Mouse (Mus musculus) liver, adult 2 months (tissue): ENCODE measurements around the gene Cabp4. TPM values are rescaled to one million over a fixed set of nuclear protein-coding genes. Genes with fewer than 3 reads are reported as not detected.

Experiments
- DNase-seq: peaks from one replicate; pipeline ENCODE4 v3.0.0-alpha.2; 2011; ENCODE audit warnings: low read depth, low spot score; ENCODE audit errors: extremely low read depth
- H3K27ac ChIP-seq: fragments of 200-500 bp; replicated peaks from 2 replicates; pipeline ENCODE4 v1.5.1; 2012; ENCODE audit warnings: low read depth, mild to moderate bottlenecking, control low read depth, inconsistent platforms, low read length; ENCODE audit not compliant: insufficient read depth
- H3K27me3 ChIP-seq: fragments of 200-500 bp; 2 replicates; pipeline ENCODE4 v1.6.1; 2012; ENCODE audit warnings: mild to moderate bottlenecking, moderate library complexity, low read length, inconsistent platforms; ENCODE audit not compliant: control insufficient read depth, insufficient read depth
- H3K36me3 ChIP-seq: fragments of 200-500 bp; 2 replicates; pipeline ENCODE4 v1.6.1; 2012; ENCODE audit warnings: low read length, inconsistent platforms; ENCODE audit not compliant: control insufficient read depth, insufficient read depth
- H3K4me1 ChIP-seq: fragments of 200-500 bp; 2 replicates; pipeline ENCODE4 v1.6.1; 2011; ENCODE audit warnings: low read length; ENCODE audit not compliant: control insufficient read depth, insufficient read depth
- H3K4me3 ChIP-seq: fragments of 200-500 bp; 2 replicates; pipeline ENCODE4 v1.5.1; 2011; ENCODE audit warnings: low read depth, mild to moderate bottlenecking, control low read depth, low read length, moderate library complexity; ENCODE audit not compliant: insufficient read depth
- H3K79me2 ChIP-seq: fragments of 200-500 bp; 2 replicates; pipeline ENCODE4 v1.6.1; 2012; ENCODE audit warnings: inconsistent platforms, mild to moderate bottlenecking, low read length, moderate library complexity; ENCODE audit not compliant: control insufficient read depth, insufficient read depth
- H3K9ac ChIP-seq: fragments of 200-500 bp; 2 replicates; pipeline ENCODE4 v1.6.1; 2012; ENCODE audit warnings: low read depth, mild to moderate bottlenecking, control low read depth, inconsistent platforms, low read length
- CTCF ChIP-seq: fragments of 200-500 bp; IDR thresholded peaks from 2 replicates; pipeline ENCODE4 v1.5.1; 2011; ENCODE audit warnings: low read depth, low read length, control low read depth
- POLR2A ChIP-seq: fragments of 200-500 bp; IDR thresholded peaks from 2 replicates; pipeline ENCODE4 v1.6.1; 2011; ENCODE audit warnings: low read length, control low read depth; ENCODE audit not compliant: insufficient read depth; ENCODE audit errors: extremely low read depth
- WGBS: fragments of 180-500 bp; shearing (Covaris S2); methylation state at CpG from one replicate; pipeline ENCODE4 v1.1.7; 2018; 5-methylcytosine and 5-hydroxymethylcytosine counted together
- polyA plus RNA-seq: library from polyadenylated mRNA; depleted of rRNA; stranded (reverse); fragments of >200 nt; gene quantifications from 2 replicates; pipeline ENCODE4 v1.2.3, GENCODE M21; 2012
- total RNA-seq: library from RNA; depleted of rRNA; stranded (reverse); fragments of >200 nt; gene quantifications from 2 replicates; pipeline ENCODE4 v1.2.3, GENCODE M21; 2014

Gene Cabp4
- total and polyA plus RNA-seq, 2 experiments, result 0.37 TPM; not detected in 1

DNA sequence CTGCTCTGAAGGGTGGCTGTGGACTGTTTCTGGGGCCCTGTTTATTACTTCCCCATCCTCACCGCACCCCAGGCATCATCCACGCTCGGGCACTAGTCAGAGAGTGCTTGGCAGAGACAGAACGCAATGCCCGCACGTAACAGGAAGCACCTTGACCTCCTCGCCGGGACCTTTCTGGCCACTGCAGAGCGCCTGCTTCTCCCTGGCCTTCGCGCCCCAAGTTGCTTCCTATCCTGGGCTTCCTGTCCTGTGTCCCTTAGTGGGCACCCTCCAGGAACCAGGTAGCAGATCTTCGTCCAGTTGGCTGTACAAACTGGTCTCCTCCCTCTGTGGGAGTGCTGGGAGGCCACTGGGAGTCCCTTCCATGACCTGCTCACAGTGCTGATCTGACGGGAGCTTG, 45.4 kb downstream of the Cabp4 start:
- Histone ChIP-seq H3K36me3 (no peaks in the 10 kb centered on the region), H3K79me2 (no peaks in the 10 kb centered on the region), H3K9ac (0 out of 2 replicates have a peak overlapping the region, but pooled peaks have one; percentile 18), H3K27me3 (no peaks in the 10 kb centered on the region), H3K4me3 (peak overlapping the region; percentile 3; the same call in 1 of the 2 replicates), H3K4me1 (peaks cover 26% of the 10 kb centered on the region), H3K27ac (peak overlapping the region; percentile 29; the same call in 1 of the 2 replicates)
- 21% methylated on average over 13 of the region's 13 CpGs for WGBS
- peak; percentile 55 for DNase-seq
- TF ChIP-seq CTCF (no peak), POLR2A (no peak)

GRCm38 (mm10) chr19:4097441-4097825, 46.4 kb downstream of the Cabp4 start:
- DNase-seq, result peak; percentile 90
- 1% methylated on average over 21 of the region's 21 CpGs for WGBS
- no peak for TF ChIP-seq POLR2A
- TF ChIP-seq CTCF, result no peak
- no peaks in the 10 kb centered on the region for H3K36me3 ChIP-seq
- H3K4me3 ChIP-seq, result peak overlapping the region; percentile 78
- peak overlapping the region; percentile 83 for H3K9ac ChIP-seq
- peaks cover 26% of the 10 kb centered on the region for H3K4me1 ChIP-seq
- H3K27ac ChIP-seq, result peak overlapping the region; percentile 88
- no peaks in the 10 kb centered on the region for H3K27me3 ChIP-seq
- H3K79me2 ChIP-seq, result no peaks in the 10 kb centered on the region

DNA sequence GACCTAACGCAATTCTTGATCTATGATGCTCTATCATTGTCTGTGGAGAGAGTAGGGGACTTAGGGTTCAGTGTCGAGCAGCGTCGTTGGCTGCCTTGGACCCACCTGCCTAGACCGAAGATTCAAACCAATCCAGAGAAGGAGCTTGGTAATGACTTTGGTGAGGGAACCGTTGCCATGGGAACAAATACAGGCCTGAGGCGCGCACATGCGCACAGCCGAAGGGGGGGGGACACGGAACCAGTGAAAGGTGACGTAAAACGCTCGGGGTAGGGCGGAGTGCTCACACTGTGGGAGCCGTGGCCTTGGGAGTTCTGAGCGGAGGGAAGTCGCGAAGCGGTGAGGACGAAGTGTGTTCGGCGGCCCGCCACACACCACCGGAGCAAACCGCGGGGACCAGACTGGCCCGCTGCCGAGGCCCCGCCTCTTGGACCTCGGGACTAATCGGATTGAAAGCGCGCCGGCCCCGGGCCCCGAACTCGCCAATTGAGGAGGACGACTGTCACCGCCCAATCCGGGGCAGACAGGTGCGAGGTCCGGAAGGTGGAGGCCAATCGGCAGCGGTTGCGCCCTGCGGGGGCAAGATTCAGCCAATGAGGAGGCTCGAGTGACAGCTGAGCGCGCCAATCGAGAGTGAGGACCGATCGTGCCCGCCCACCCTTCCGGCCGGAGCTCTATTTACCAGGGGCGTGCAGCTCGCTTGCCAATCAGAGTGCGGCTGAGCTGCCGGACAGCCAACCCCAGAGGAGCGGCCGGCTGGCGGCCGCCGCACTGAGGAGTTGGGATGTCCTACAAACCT, 47.0 kb downstream of the Cabp4 start, which contains the start of gene Cdk2ap2:
Gene Cdk2ap2, plus strand, starts transcription at position 541 of the 799 bp plus-strand sequence.
- WGBS, result under 1% methylated on average over 65 of the region's 65 CpGs
- H3K36me3 ChIP-seq, result no peaks in the 10 kb centered on the region
- H3K27me3 ChIP-seq, result no peaks in the 10 kb centered on the region
- H3K4me3 ChIP-seq, result peak within 1 kb of the TSS; percentile 88
- DNase-seq, result peak; percentile 93
- H3K27ac ChIP-seq, result peak within 1 kb of the TSS; percentile 96
- peak within 1 kb of the TSS; percentile 87 for H3K9ac ChIP-seq
- TF ChIP-seq CTCF (no peak), POLR2A (peak; percentile 86)
- no peaks in the 10 kb centered on the region for H3K79me2 ChIP-seq
- peaks cover 26% of the 10 kb centered on the region for H3K4me1 ChIP-seq

- H3K4me1 ChIP-seq, result peaks cover 26% of the 10 kb centered on the region
- 89% methylated on average over 3 of the region's 3 CpGs for WGBS
Observed at GRCm38 (mm10) chr19:4095802-4096201, 48.0 kb downstream of the Cabp4 start.

GRCm38 (mm10) chr19:4094774-4095303, 49.0 kb downstream of the Cabp4 start:
- H3K9ac ChIP-seq, result no peak overlapping the region
- DNase-seq, result no peak

More at GRCm38 (mm10) chr19:4095802-4096201, 48.0 kb downstream of the Cabp4 start:
- no peaks in the 10 kb centered on the region for H3K79me2 ChIP-seq
- H3K27me3 ChIP-seq, result no peaks in the 10 kb centered on the region
- H3K9ac ChIP-seq, result no peak overlapping the region
- no peak overlapping the region for H3K27ac ChIP-seq
- no peak for DNase-seq
- H3K36me3 ChIP-seq, result no peaks in the 10 kb centered on the region
- H3K4me3 ChIP-seq, result no peak overlapping the region
- no peak for TF ChIP-seq POLR2A
- no peak for TF ChIP-seq CTCF

GRCm38 (mm10) chr19:4094348-4094747, 49.5 kb downstream of the Cabp4 start:
- H3K4me1 ChIP-seq, result peaks cover 19% of the 10 kb centered on the region
- no peaks in the 10 kb centered on the region for H3K36me3 ChIP-seq
- WGBS, result 92% methylated on average over 3 of the region's 3 CpGs
- no peak overlapping the region for H3K4me3 ChIP-seq
- H3K27ac ChIP-seq, result no peak overlapping the region
- no peaks in the 10 kb centered on the region for H3K27me3 ChIP-seq
- H3K9ac ChIP-seq, result no peak overlapping the region
- DNase-seq, result no peak
- no peaks in the 10 kb centered on the region for H3K79me2 ChIP-seq
- TF ChIP-seq POLR2A (no peak), CTCF (no peak)

More at GRCm38 (mm10) chr19:4094774-4095303, 49.0 kb downstream of the Cabp4 start:
- Histone ChIP-seq H3K27ac (no peak overlapping the region), H3K4me3 (no peak overlapping the region), H3K27me3 (no peaks in the 10 kb centered on the region), H3K4me1 (peaks cover 22% of the 10 kb centered on the region), H3K79me2 (no peaks in the 10 kb centered on the region), H3K36me3 (no peaks in the 10 kb centered on the region)
- WGBS, result 82% methylated on average over 5 of the region's 5 CpGs
- no peak for TF ChIP-seq CTCF
- TF ChIP-seq POLR2A, result no peak
